Mouse (Mus musculus): ENCODE data around the gene Tep1. TPM values are rescaled to one million over a fixed set of nuclear protein-coding genes. Genes with fewer than 3 reads are reported as not detected.
A peak's percentile ranks its signal among the peaks of the same experiment; 100 is the strongest.
"Not testable (repeated sequence)": the region's sequence is repeated elsewhere in the genome, so short reads cannot be mapped to it uniquely, and the experiment has no call there.

Tep1 gene
- polyA plus RNA-seq, 1 experiment from 2014 or later: 5.7 TPM

DNA sequence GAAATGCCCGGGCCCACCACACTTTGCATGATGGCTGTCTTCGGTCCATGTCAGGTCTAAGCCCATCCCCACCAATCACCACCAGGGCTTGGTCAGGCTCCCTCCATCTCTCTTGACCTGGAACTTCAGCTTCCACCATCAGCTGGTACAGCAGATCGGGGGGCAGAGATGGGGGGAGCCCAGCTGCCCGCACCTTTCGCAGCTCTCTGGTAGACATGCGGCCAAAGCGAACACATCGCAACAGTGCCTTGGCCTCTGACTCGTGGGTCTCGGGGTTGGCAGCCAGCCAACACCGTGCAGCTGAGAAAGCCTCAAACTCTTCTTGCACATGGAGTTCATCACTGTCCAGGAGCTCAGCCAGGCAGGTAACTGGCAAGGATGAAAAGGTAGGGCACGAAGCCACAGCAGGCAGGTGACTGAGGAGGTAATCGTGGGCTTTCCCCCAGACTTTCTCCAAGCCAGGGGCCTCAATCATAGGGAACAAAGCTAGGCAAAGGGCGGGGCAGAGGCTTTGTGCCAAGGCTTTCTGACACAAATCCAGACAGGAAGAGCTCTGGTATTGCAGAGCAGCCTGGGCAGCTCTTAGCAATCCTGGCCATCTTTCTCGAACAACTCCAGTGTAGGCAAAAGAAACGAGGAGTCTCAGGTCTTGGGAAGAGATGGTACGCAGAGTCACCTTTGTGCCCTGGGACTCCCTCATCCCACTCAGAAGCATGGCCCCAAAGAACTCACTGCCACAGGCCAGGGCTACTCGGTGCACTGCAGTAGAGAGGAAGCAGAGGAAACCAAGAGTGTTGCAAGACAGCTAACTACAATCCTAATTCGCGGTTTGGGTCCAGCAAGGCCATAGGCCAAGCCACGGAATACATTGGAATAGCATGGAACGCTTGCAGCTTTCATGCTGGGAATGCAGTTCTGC is 22.4 kb upstream of the Tep1 start:
- Histone ChIP-seq H3K27me3 (peaks cover 14% of the 10 kb centered on the region), H3K9ac (no peak overlapping the region), H3K9me3 (no peaks in the 10 kb centered on the region), H3K27ac (no peak overlapping the region), H3K4me1 (peaks cover 9% of the 10 kb centered on the region), H3K36me3 (no peaks in the 10 kb centered on the region), H3K4me3 (no peak overlapping the region), H3K4me2 (replicated peaks) (no peak overlapping the region)
- ATAC-seq (ENCODE audit: insufficient number of reproducible peaks, insufficient read depth, low FRiP score, low TSS enrichment): no peak
- 86% methylated on average over 22 of the region's 22 CpGs for WGBS

DNA sequence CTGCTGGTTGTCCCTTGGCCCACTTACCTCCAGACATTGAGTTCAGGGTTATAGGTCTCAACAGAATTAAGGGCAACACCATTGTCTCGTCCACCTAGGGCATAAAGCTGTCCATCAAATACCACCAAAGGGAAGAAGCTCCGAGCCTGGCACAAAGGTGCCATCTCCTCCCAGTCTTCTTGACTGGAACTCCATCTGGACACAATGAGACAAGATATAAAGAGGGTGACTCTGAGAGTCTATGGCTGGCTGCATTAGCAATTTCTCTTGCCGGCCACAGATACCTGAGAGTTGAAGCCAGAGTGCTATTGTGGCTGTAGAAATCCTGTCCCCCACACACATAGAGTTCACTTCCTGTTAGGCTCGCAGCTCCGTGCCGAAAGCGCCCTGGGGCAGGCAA is 21.7 kb upstream of the Tep1 start:
- no peak overlapping the region for H3K4me3 ChIP-seq
- no peak overlapping the region for H3K9ac ChIP-seq
- WGBS: 81% methylated on average over 7 of the region's 7 CpGs
- no peak overlapping the region for H3K4me2 ChIP-seq (replicated peaks)
- no peaks in the 10 kb centered on the region for H3K36me3 ChIP-seq
- H3K27me3 ChIP-seq: peaks cover 14% of the 10 kb centered on the region
- no peak overlapping the region for H3K27ac ChIP-seq
- no peak for ATAC-seq (ENCODE audit: insufficient number of reproducible peaks, insufficient read depth, low FRiP score, low TSS enrichment)
- peaks cover 9% of the 10 kb centered on the region for H3K4me1 ChIP-seq
- no peaks in the 10 kb centered on the region for H3K9me3 ChIP-seq

DNA sequence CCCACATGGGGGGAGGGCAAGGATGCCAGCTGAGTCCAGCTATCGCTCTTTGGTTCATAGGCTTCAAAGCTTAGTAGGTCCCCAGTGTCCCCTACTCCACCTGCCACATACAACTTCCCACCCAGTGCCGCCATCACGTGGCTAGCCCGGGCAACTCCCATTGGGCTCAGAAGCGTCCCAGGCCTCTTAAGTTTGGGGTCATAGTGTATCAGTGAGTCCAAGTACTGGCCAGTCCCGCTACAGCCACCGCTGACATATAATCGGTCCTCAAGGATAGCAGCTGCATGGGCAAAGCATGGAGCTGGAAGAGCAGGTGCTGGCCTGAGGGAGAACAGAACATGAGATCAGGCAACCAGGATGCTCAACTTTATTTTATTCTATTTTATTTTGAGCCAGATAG is 21.3 kb upstream of the Tep1 start:
- H3K27ac ChIP-seq: no peak overlapping the region
- ATAC-seq (ENCODE audit: insufficient number of reproducible peaks, insufficient read depth, low FRiP score, low TSS enrichment): no peak
- 92% methylated on average over 8 of the region's 8 CpGs for WGBS

GRCm38 (mm10) chr14:50876236-50876950 is 6.0 kb upstream of the Tep1 start:
- Histone ChIP-seq H3K4me3 (no peak overlapping the region), H3K9me3 (no peaks in the 10 kb centered on the region), H3K27ac (no peak overlapping the region), H3K9ac (no peak overlapping the region), H3K4me1 (no peaks in the 10 kb centered on the region), H3K4me2 (replicated peaks) (no peak overlapping the region), H3K36me3 (no peaks in the 10 kb centered on the region), H3K27me3 (no peaks in the 10 kb centered on the region)
- no peak for ATAC-seq (ENCODE audit: insufficient number of reproducible peaks, insufficient read depth, low FRiP score, low TSS enrichment)
- 83% methylated on average over 6 of the region's 6 CpGs for WGBS

More for the DNA sequence above, 21.3 kb upstream of the Tep1 start:
- no peaks in the 10 kb centered on the region for H3K9me3 ChIP-seq
- H3K4me3 ChIP-seq: no peak overlapping the region
- H3K36me3 ChIP-seq: no peaks in the 10 kb centered on the region
- H3K27me3 ChIP-seq: peaks cover 11% of the 10 kb centered on the region
- H3K4me1 ChIP-seq: peaks cover 7% of the 10 kb centered on the region
- no peak overlapping the region for H3K9ac ChIP-seq
- H3K4me2 ChIP-seq (replicated peaks): no peak overlapping the region

GRCm38 (mm10) chr14:50875591-50876230 is 5.4 kb upstream of the Tep1 start:
- no peaks in the 10 kb centered on the region for H3K9me3 ChIP-seq
- no peaks in the 10 kb centered on the region for H3K36me3 ChIP-seq
- H3K27ac ChIP-seq: no peak overlapping the region
- ATAC-seq (ENCODE audit: insufficient number of reproducible peaks, insufficient read depth, low FRiP score, low TSS enrichment): no peak
- WGBS: 81% methylated on average over 6 of the region's 6 CpGs
- H3K27me3 ChIP-seq: no peaks in the 10 kb centered on the region
- H3K4me3 ChIP-seq: no peak overlapping the region
- no peak overlapping the region for H3K4me2 ChIP-seq (replicated peaks)
- no peak overlapping the region for H3K9ac ChIP-seq
- peaks cover 2% of the 10 kb centered on the region for H3K4me1 ChIP-seq

DNA sequence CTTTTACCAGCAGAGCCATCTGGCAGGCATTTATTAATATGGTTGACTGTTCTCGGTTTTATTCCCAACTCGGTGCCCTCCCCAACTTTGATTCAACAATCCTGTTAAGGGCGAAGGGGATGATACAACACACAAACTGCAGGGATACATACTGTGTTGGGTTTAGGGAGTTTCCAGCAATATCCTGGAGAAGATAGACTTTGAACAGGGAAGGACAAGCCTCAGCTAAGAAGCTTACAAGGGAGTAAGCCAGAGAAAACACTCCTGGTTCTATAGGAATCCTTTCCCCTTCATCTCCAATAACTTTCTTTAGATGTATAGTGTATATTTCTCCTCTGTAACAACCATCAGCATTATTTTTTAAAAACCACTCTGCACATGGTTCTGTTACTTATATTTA is 4.8 kb upstream of the Tep1 start:
- no peak overlapping the region for H3K4me2 ChIP-seq (replicated peaks)
- ATAC-seq (ENCODE audit: insufficient number of reproducible peaks, insufficient read depth, low FRiP score, low TSS enrichment): no peak
- H3K27me3 ChIP-seq: no peaks in the 10 kb centered on the region
- H3K4me1 ChIP-seq: peaks cover 5% of the 10 kb centered on the region
- no peaks in the 10 kb centered on the region for H3K9me3 ChIP-seq
- H3K36me3 ChIP-seq: no peaks in the 10 kb centered on the region
- 82% methylated on average over 3 of the region's 3 CpGs for WGBS
- H3K27ac ChIP-seq: no peak overlapping the region
- no peak overlapping the region for H3K4me3 ChIP-seq
- H3K9ac ChIP-seq: no peak overlapping the region

DNA sequence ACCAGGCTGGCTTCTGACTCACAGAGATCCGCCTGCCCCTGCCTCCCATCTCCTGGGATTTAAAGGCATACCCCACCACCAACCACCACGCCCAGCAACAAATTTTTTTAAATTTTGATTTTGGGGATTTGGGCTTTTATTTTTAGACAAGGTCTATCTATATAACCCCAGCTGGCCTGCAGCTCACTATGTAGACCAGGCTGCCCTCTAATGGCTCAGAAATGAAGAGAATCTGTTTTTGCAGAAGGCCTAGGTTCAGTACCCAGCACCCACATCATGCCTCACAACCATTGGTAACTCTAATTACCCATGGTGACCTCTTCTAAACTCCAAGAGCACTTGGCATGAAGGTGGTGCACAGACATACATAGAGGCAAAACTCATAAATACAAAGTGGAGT is 924 bp upstream of the Tep1 start:
- Histone ChIP-seq H3K27ac (no peak overlapping the region), H3K4me3 (no peak overlapping the region), H3K4me1 (peaks cover 5% of the 10 kb centered on the region), H3K4me2 (replicated peaks) (no peak overlapping the region), H3K36me3 (no peaks in the 10 kb centered on the region), H3K27me3 (no peaks in the 10 kb centered on the region), H3K9me3 (no peaks in the 10 kb centered on the region), H3K9ac (no peak overlapping the region)
- WGBS: 90% methylated on average over 2 of the region's 2 CpGs
- ATAC-seq (ENCODE audit: insufficient number of reproducible peaks, insufficient read depth, low FRiP score, low TSS enrichment): no peak

DNA sequence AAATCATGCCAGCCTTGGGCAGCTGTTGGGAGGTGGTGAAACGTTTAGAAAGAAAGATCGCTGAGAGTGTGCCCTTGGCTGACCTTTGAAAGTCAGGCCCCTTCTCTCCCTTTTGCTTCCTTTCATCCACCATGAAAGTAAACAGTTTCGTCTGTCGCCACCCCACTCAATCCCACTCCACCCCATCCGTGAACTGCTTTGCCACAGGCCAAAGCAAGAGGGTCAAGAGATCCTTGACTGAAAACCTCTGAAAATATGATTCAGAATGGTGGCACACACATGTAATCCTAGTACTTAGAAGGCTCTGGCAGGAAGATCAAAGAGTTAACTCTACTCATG is 414 bp upstream of the Tep1 start:
- peak overlapping the region; percentile 49 for H3K4me3 ChIP-seq
- H3K4me1 ChIP-seq: peaks cover 5% of the 10 kb centered on the region
- 0 out of 2 replicates have a peak, but pooled peaks have one; percentile 22 for ATAC-seq (ENCODE audit: insufficient number of reproducible peaks, insufficient read depth, low FRiP score, low TSS enrichment)
- WGBS: 26% methylated on average over 5 of the region's 5 CpGs
- H3K4me2 ChIP-seq (replicated peaks): peak overlapping the region; percentile 61
- H3K27me3 ChIP-seq: no peaks in the 10 kb centered on the region
- H3K9ac ChIP-seq: peak overlapping the region; percentile 63; the same call in 1 of the 2 replicates
- H3K36me3 ChIP-seq: no peaks in the 10 kb centered on the region
- H3K9me3 ChIP-seq: no peaks in the 10 kb centered on the region
- no peak overlapping the region for H3K27ac ChIP-seq

- no peak for ATAC-seq (ENCODE audit: insufficient number of reproducible peaks, insufficient read depth, low FRiP score, low TSS enrichment)
- no peak overlapping the region for H3K27ac ChIP-seq
- 90% methylated on average over 5 of the region's 5 CpGs for WGBS
- H3K4me2 ChIP-seq (replicated peaks): no peak overlapping the region
- peaks cover 5% of the 10 kb centered on the region for H3K4me1 ChIP-seq
- no peak overlapping the region for H3K4me3 ChIP-seq
- H3K27me3 ChIP-seq: no peaks in the 10 kb centered on the region
- no peaks in the 10 kb centered on the region for H3K9me3 ChIP-seq
- no peak overlapping the region for H3K9ac ChIP-seq
- H3K36me3 ChIP-seq: no peaks in the 10 kb centered on the region
These were observed 1.7 kb downstream of the Tep1 start for GRCm38 (mm10) chr14:50868656-50869055.

- ATAC-seq (ENCODE audit: insufficient number of reproducible peaks, insufficient read depth, low FRiP score, low TSS enrichment): no peak
- Histone ChIP-seq H3K4me1 (peaks cover 5% of the 10 kb centered on the region), H3K9me3 (no peaks in the 10 kb centered on the region), H3K4me2 (replicated peaks) (no peak overlapping the region), H3K36me3 (no peaks in the 10 kb centered on the region), H3K27ac (no peak overlapping the region), H3K27me3 (no peaks in the 10 kb centered on the region), H3K4me3 (no peak overlapping the region), H3K9ac (no peak overlapping the region)
- WGBS: 75% methylated on average over 4 of the region's 4 CpGs
These were observed 2.1 kb downstream of the Tep1 start for GRCm38 (mm10) chr14:50868211-50868610.

- Histone ChIP-seq H3K27me3 (no peaks in the 10 kb centered on the region), H3K36me3 (no peaks in the 10 kb centered on the region), H3K9me3 (no peaks in the 10 kb centered on the region), H3K4me3 (no peak overlapping the region), H3K9ac (no peak overlapping the region), H3K4me2 (replicated peaks) (no peak overlapping the region), H3K27ac (no peak overlapping the region), H3K4me1 (peaks cover 5% of the 10 kb centered on the region)
- no peak for ATAC-seq (ENCODE audit: insufficient number of reproducible peaks, insufficient read depth, low FRiP score, low TSS enrichment)
- WGBS: 89% methylated on average over 3 of the region's 3 CpGs
These were observed 3.4 kb downstream of the Tep1 start for GRCm38 (mm10) chr14:50866966-50867365.

GRCm38 (mm10) chr14:50865005-50865404 is 5.4 kb downstream of the Tep1 start:
- not testable (repeated sequence) for H3K9ac ChIP-seq; H3K27me3 ChIP-seq; H3K4me3 ChIP-seq; H3K36me3 ChIP-seq; H3K9me3 ChIP-seq; H3K4me2 ChIP-seq (replicated peaks); H3K27ac ChIP-seq; H3K4me1 ChIP-seq; ATAC-seq (ENCODE audit: insufficient number of reproducible peaks, insufficient read depth, low FRiP score, low TSS enrichment)
